Mouse (Mus musculus) T-helper 1 cell (primary cell): ENCODE results near the gene Cntnap1.

Experiments
- in situ Hi-C: fragments of 300-600 bp; cut with MboI, MseI; formaldehyde crosslinking; loops from one replicate; pipeline ENCODE4 v1.15.1; 2025; ENCODE audit warnings: high pct_unique_total_duplicates

The Cntnap1 gene

GRCm38 (mm10) chr11:101220853-101221252 lies 50.5 kb downstream of the Cntnap1 start:
- in situ Hi-C loops: no loop called here

DNA sequence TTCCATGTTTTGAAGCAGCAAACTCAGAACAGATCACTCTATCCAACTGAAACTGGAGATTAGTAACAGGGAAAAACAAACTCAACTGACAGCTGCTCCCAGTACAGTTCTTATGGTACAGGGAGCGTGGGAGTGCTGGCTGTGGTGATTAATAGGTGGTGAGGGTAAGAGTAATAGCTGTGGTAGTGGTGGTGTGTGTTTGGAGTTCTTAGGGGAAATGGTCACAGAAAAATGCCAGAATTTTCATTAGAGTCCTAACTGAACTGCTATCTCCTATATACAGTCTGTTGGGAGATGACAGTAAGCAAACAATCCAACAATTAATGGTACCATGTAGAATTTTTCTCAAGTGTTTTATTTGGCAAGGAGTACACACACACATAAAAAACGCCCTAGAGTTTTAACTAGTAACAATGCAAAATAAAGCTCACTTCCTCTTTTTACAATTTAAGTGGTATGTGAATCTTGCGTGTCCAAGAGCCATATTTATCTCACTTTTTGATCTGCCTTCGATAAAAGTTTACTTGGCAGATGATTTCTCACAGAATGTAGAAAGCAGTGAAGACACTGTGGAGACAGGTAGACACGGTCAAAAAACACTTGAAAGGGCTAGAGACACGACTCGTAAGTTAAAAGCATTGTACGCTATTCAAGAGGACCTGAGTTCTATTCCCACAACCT lies 51.1 kb downstream of the Cntnap1 start:
- in situ Hi-C loops: no loop called here

DNA sequence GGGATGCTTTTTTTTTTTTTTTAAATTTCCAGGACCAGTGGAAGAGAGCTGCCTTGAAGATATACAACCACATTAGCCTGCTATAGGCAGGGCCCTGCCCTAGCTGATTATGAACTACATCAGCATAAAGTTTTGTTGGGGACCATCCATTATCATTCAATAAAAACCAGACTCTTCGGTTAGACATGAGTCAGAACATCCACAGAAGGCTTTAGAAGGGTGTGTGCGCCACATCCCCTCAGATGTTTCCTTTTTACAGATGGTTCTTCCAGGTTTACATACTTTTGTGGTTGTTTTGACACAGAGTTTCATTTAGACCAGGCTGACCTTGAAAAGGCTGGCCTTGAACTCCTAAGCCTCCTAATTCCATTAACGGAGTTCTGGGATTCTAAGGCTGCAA lies 54.0 kb downstream of the Cntnap1 start:
- in situ Hi-C loops: no loop called here

DNA sequence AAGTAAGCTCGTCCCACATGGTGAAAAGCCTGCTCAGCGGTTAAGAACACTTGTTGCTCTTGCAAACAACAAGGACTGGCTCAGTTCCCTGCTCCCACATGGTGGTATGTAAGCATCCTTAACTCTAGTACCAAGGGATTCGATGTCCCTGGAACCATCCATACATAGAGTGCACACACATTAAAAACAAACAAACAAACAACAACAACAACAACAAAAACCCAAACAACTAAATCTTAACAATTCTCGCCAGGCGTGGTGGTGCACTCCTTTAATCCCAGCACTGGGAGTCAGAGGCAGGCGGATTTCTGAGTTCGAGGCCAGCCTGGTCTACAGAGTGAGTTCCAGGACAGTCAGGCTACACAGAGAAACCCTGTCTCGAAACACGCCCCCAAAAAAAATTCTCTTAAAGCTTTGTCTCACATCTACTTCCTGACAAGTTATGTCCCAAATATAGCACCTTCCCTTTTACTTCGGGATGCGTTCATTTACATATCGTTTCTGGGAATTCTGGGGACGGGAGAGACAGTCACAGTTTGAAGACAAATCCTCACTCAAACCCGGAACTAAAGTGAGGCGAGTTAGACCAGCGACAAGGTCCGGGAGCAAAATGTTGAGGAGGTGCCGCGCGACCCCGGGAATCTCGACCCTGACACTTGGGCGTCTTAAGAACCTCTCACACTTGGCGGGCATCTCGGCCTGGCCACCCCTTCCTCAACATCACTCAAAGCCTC lies 55.2 kb downstream of the Cntnap1 start:
- in situ Hi-C loops: no loop called here

DNA sequence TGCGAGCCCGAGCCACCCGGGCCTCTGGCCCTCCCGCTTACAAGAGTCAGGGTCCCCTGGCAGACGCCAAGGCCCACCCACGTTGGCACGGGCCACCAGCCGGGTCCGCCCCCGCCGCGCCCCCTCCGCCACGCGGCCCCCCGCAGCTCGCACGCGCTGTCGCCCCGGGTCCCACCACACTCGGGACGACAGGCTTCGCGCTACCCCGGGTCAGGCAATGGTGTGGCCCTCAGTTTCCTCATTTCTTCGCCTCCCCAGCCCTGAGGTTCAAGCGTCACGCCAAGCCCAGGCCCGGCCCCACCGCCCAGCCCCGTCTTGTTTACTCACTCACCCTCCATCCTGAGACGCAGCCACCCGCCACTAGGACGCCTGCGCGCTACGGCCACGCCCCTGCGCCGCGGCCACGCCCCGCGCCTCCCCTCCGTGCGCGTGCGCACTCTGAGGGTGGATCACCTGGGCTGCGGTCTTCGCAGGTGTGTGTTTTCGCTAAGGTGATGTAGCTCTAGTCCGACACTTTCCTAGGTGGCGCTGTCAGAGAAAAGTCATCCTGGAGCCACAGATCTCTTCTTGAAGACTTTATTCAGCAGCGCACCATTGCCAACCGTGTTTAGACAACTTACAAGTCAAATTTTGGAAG lies 55.9 kb downstream of the Cntnap1 start, which contains the start of gene Ezh1:
Gene Ezh1, minus strand, starts transcription at position 399 of the 637 bp plus-strand sequence.
- in situ Hi-C loops: no loop called here

- in situ Hi-C loops: no loop called here
Measured at GRCm38 (mm10) chr11:101229361-101229900, 59.1 kb downstream of the Cntnap1 start.

GRCm38 (mm10) chr11:101230061-101230511 lies 59.8 kb downstream of the Cntnap1 start:
- in situ Hi-C loops: no loop called here

- in situ Hi-C loops: no loop called here
Measured at GRCm38 (mm10) chr11:101230526-101230925, 60.2 kb downstream of the Cntnap1 start.

GRCm38 (mm10) chr11:101230991-101231871 lies 60.9 kb downstream of the Cntnap1 start:
- in situ Hi-C loops: no loop called here

- in situ Hi-C loops: no loop called here
Measured at GRCm38 (mm10) chr11:101232010-101232839, 61.9 kb downstream of the Cntnap1 start.

DNA sequence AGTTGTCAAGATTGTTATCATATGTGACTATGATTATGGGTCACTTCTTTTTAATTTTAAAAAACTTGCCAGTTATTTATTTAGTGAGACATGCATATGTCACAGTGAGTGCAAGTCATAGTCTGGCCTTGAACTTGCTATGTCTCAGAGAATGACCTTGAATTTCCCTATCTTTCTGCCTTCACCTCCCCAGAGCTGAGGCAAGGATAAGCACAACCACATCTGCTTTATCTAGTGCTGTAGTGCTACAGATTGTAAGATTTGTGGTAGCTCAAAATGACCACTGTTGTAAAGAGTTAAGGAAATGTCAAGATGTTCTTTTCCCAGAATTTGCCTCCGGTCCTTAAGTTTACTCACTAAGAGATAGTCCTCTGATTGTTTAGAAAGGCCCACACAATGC lies 62.9 kb downstream of the Cntnap1 start:
- in situ Hi-C loops: no loop called here

- in situ Hi-C loops: no loop called here
Measured at GRCm38 (mm10) chr11:101234124-101234523, 63.8 kb downstream of the Cntnap1 start.

GRCm38 (mm10) chr11:101235429-101235828 lies 65.1 kb downstream of the Cntnap1 start:
- in situ Hi-C loops: no loop called here

- in situ Hi-C loops: no loop called here
Measured at GRCm38 (mm10) chr11:101236782-101237181, 66.5 kb downstream of the Cntnap1 start.

DNA sequence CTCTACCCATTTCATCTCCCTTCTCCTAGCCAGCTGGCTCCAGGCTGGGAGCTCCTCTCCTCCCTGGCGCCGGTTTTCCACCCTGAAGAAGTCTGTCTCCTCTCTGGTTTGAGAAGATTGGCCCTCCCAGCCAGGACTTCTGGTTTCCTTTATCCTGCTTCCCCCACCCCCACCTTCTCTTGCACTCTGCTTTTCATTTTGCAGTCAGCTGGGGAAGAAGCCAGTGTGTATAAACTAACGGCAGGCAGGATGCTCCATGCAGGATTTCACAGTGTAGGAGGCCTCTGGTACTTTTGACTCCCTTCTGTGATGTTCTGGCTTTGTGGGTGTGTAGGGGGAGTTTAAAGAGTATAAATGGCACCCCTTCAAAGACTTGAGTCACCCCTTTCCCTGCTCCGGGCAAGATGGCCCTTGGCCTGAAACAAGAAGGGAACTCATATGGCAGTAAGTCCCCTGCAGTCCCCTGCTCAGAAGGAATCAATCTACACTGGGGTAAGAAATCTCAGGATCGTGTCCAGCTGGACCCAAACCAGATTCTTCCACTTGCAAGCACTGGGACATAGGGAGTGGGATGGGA lies 67.8 kb downstream of the Cntnap1 start:
- in situ Hi-C loops: no loop called here
